Mouse (Mus musculus): ENCODE results near the gene Galnt17. TPM values are rescaled to one million over a fixed set of nuclear protein-coding genes. Genes with fewer than 3 reads are reported as not detected.

The Galnt17 gene
- polyA plus RNA-seq, 1 experiment: 0.44 TPM

- TF ChIP-seq CTCF (IDR thresholded peaks at IDR 0.05; ENCODE audit: extremely low read depth, insufficient read length, insufficient replicate concordance, low read depth, low read length) (no peak), POLR2A (IDR thresholded peaks at IDR 0.05; ENCODE audit: low read depth, low read length) (no peak)
- H3K4me3 ChIP-seq (ENCODE audit: low read depth, low read length): no peak overlapping the region
- WGBS: 66% methylated on average over 5 of the region's 5 CpGs
- H3K36me3 ChIP-seq (ENCODE audit: control insufficient read depth, insufficient read depth, low read length): no peaks in the 10 kb centered on the region
- no peaks in the 10 kb centered on the region for H3K27me3 ChIP-seq (ENCODE audit: control insufficient read depth, insufficient read depth, low read length)
- H3K27ac ChIP-seq (ENCODE audit: insufficient read depth, low read depth, low read length): no peak overlapping the region
- no peaks in the 10 kb centered on the region for H3K4me1 ChIP-seq (ENCODE audit: control insufficient read depth, insufficient read depth, insufficient read length, low read length)
Observed at GRCm38 (mm10) chr5:130891735-130892134, 416.6 kb downstream of the Galnt17 start.

- H3K4me1 ChIP-seq (ENCODE audit: control insufficient read depth, insufficient read depth, insufficient read length, low read length): no peaks in the 10 kb centered on the region
- H3K36me3 ChIP-seq (ENCODE audit: control insufficient read depth, insufficient read depth, low read length): no peaks in the 10 kb centered on the region
- H3K4me3 ChIP-seq (ENCODE audit: low read depth, low read length): no peak overlapping the region
- H3K27ac ChIP-seq (ENCODE audit: insufficient read depth, low read depth, low read length): no peak overlapping the region
- 82% methylated on average over 5 of the region's 5 CpGs for WGBS
- no peak for TF ChIP-seq POLR2A (IDR thresholded peaks at IDR 0.05; ENCODE audit: low read depth, low read length)
- TF ChIP-seq CTCF (IDR thresholded peaks at IDR 0.05; ENCODE audit: extremely low read depth, insufficient read length, insufficient replicate concordance, low read depth, low read length): no peak
- no peaks in the 10 kb centered on the region for H3K27me3 ChIP-seq (ENCODE audit: control insufficient read depth, insufficient read depth, low read length)
Observed at GRCm38 (mm10) chr5:130880331-130880730, 428.0 kb downstream of the Galnt17 start.

- Histone ChIP-seq H3K36me3 (ENCODE audit: control insufficient read depth, insufficient read depth, low read length) (no peaks in the 10 kb centered on the region), H3K27ac (ENCODE audit: insufficient read depth, low read depth, low read length) (no peak overlapping the region), H3K4me1 (ENCODE audit: control insufficient read depth, insufficient read depth, insufficient read length, low read length) (no peaks in the 10 kb centered on the region), H3K4me3 (ENCODE audit: low read depth, low read length) (no peak overlapping the region), H3K27me3 (ENCODE audit: control insufficient read depth, insufficient read depth, low read length) (no peaks in the 10 kb centered on the region)
- TF ChIP-seq CTCF (IDR thresholded peaks at IDR 0.05; ENCODE audit: extremely low read depth, insufficient read length, insufficient replicate concordance, low read depth, low read length) (no peak), POLR2A (IDR thresholded peaks at IDR 0.05; ENCODE audit: low read depth, low read length) (no peak)
- WGBS: 85% methylated on average over 3 of the region's 3 CpGs
Observed at GRCm38 (mm10) chr5:130875391-130875790, 432.9 kb downstream of the Galnt17 start.

GRCm38 (mm10) chr5:130871086-130871485 lies 437.2 kb downstream of the Galnt17 start:
- Histone ChIP-seq H3K4me1 (ENCODE audit: control insufficient read depth, insufficient read depth, insufficient read length, low read length) (no peaks in the 10 kb centered on the region), H3K36me3 (ENCODE audit: control insufficient read depth, insufficient read depth, low read length) (no peaks in the 10 kb centered on the region), H3K4me3 (ENCODE audit: low read depth, low read length) (no peak overlapping the region), H3K27ac (ENCODE audit: insufficient read depth, low read depth, low read length) (no peak overlapping the region), H3K27me3 (ENCODE audit: control insufficient read depth, insufficient read depth, low read length) (no peaks in the 10 kb centered on the region)
- TF ChIP-seq CTCF (IDR thresholded peaks at IDR 0.05; ENCODE audit: extremely low read depth, insufficient read length, insufficient replicate concordance, low read depth, low read length): no peak
- TF ChIP-seq POLR2A (IDR thresholded peaks at IDR 0.05; ENCODE audit: low read depth, low read length): no peak
- 47% methylated on average over 8 of the region's 8 CpGs for WGBS

GRCm38 (mm10) chr5:130869869-130870268 lies 438.4 kb downstream of the Galnt17 start:
- WGBS: 77% methylated on average over 1 of the region's 1 CpGs

GRCm38 (mm10) chr5:130862302-130862701 lies 446.0 kb downstream of the Galnt17 start:
- H3K27ac ChIP-seq (ENCODE audit: insufficient read depth, low read depth, low read length): no peak overlapping the region
- no peaks in the 10 kb centered on the region for H3K36me3 ChIP-seq (ENCODE audit: control insufficient read depth, insufficient read depth, low read length)
- no peaks in the 10 kb centered on the region for H3K27me3 ChIP-seq (ENCODE audit: control insufficient read depth, insufficient read depth, low read length)
- TF ChIP-seq CTCF (IDR thresholded peaks at IDR 0.05; ENCODE audit: extremely low read depth, insufficient read length, insufficient replicate concordance, low read depth, low read length) (no peak), POLR2A (IDR thresholded peaks at IDR 0.05; ENCODE audit: low read depth, low read length) (no peak)
- 56% methylated on average over 5 of the region's 5 CpGs for WGBS
- no peak overlapping the region for H3K4me3 ChIP-seq (ENCODE audit: low read depth, low read length)
- no peaks in the 10 kb centered on the region for H3K4me1 ChIP-seq (ENCODE audit: control insufficient read depth, insufficient read depth, insufficient read length, low read length)

More at GRCm38 (mm10) chr5:130869869-130870268, 438.4 kb downstream of the Galnt17 start:
- Histone ChIP-seq H3K36me3 (ENCODE audit: control insufficient read depth, insufficient read depth, low read length) (no peaks in the 10 kb centered on the region), H3K4me1 (ENCODE audit: control insufficient read depth, insufficient read depth, insufficient read length, low read length) (no peaks in the 10 kb centered on the region), H3K4me3 (ENCODE audit: low read depth, low read length) (no peak overlapping the region), H3K27ac (ENCODE audit: insufficient read depth, low read depth, low read length) (no peak overlapping the region), H3K27me3 (ENCODE audit: control insufficient read depth, insufficient read depth, low read length) (no peaks in the 10 kb centered on the region)
- TF ChIP-seq CTCF (IDR thresholded peaks at IDR 0.05; ENCODE audit: extremely low read depth, insufficient read length, insufficient replicate concordance, low read depth, low read length): no peak
- no peak for TF ChIP-seq POLR2A (IDR thresholded peaks at IDR 0.05; ENCODE audit: low read depth, low read length)

- 34% methylated on average over 6 of the region's 6 CpGs for WGBS
Observed at GRCm38 (mm10) chr5:130859736-130860135, 448.6 kb downstream of the Galnt17 start.

More at GRCm38 (mm10) chr5:130859736-130860135, 448.6 kb downstream of the Galnt17 start:
- H3K4me3 ChIP-seq (ENCODE audit: low read depth, low read length): no peak overlapping the region
- no peaks in the 10 kb centered on the region for H3K4me1 ChIP-seq (ENCODE audit: control insufficient read depth, insufficient read depth, insufficient read length, low read length)
- no peaks in the 10 kb centered on the region for H3K27me3 ChIP-seq (ENCODE audit: control insufficient read depth, insufficient read depth, low read length)
- H3K27ac ChIP-seq (ENCODE audit: insufficient read depth, low read depth, low read length): no peak overlapping the region
- no peaks in the 10 kb centered on the region for H3K36me3 ChIP-seq (ENCODE audit: control insufficient read depth, insufficient read depth, low read length)
- TF ChIP-seq CTCF (IDR thresholded peaks at IDR 0.05; ENCODE audit: extremely low read depth, insufficient read length, insufficient replicate concordance, low read depth, low read length) (no peak), POLR2A (IDR thresholded peaks at IDR 0.05; ENCODE audit: low read depth, low read length) (no peak)
